Mouse (Mus musculus) intestine, embryonic 15.5 days (tissue): Measurements from ENCODE around the gene Nefh. TPM values are rescaled to one million over a fixed set of nuclear protein-coding genes. Genes with fewer than 3 reads are reported as not detected.

Experiments
- ATAC-seq: fragments of 200-750 bp; cut with Nextera tagmentation; 2 replicates; pipeline ENCODE4 v1.8.0; 2017; ENCODE audit warnings: moderate TSS enrichment, moderate library complexity
- H3K27ac ChIP-seq: fragments of 300-500 bp; sonication (generic); 2 replicates; pipeline ENCODE4 v1.5.1; 2015; ENCODE audit warnings: mild to moderate bottlenecking, inconsistent platforms
- H3K27me3 ChIP-seq: fragments of 300-500 bp; sonication (generic); replicated peaks from 2 replicates; pipeline ENCODE4 v1.6.1; 2015; ENCODE audit warnings: inconsistent platforms
- H3K36me3 ChIP-seq: fragments of 300-500 bp; sonication (generic); 2 replicates; pipeline ENCODE4 v1.6.1; 2015; ENCODE audit warnings: inconsistent platforms
- H3K4me1 ChIP-seq: fragments of 300-500 bp; sonication (generic); replicated peaks from 2 replicates; pipeline ENCODE4 v1.6.1; 2015; ENCODE audit warnings: inconsistent platforms
- H3K4me2 ChIP-seq: fragments of 300-500 bp; sonication (generic); replicated peaks from 2 replicates; pipeline ENCODE4 v1.6.1; 2015; ENCODE audit warnings: mild to moderate bottlenecking, inconsistent platforms
- H3K4me3 ChIP-seq: fragments of 300-500 bp; sonication (generic); replicated peaks from 2 replicates; pipeline ENCODE4 v1.5.1; 2015; ENCODE audit warnings: inconsistent platforms
- H3K9ac ChIP-seq: fragments of 300-500 bp; sonication (generic); 2 replicates; pipeline ENCODE4 v1.6.1; 2015; ENCODE audit warnings: inconsistent platforms
- H3K9me3 ChIP-seq: fragments of 300-500 bp; sonication (generic); 2 replicates; pipeline ENCODE4 v1.6.1; 2016; ENCODE audit warnings: inconsistent platforms
- WGBS: fragments of 180-500 bp; shearing (Covaris S2); methylation state at CpG from one replicate; pipeline ENCODE4 v1.1.7; 2015; 5-methylcytosine and 5-hydroxymethylcytosine counted together
- polyA plus RNA-seq: library from polyadenylated mRNA; unstranded; fragments of >200 nt; fragmentation: Nextera tagmentation; extraction: Ambion mirVana; gene quantifications from 2 replicates; pipeline ENCODE4 v1.2.1, GENCODE M21; 2015

Gene Nefh
- polyA plus RNA-seq, 1 experiment from 2014 or later, result 0.58 TPM

DNA sequence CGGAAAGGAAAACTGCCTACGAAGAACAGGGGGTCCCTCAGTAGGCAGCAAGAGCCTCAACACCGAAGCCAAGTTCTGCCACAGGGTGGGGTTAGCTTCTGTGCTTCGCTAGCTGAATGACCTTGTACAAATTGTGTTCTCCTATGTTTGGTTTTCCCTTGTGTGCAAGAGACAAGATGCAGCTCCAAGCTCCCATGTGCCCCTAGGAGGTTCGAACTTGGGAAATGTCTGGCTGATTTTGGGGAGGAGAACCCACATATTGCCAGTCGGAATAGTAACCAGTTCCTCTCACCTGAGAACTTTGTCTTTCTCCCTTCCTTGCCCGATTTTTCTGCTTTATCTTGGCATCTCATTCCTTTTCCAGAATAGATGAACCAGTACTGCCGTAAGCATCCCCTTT is 928 bp upstream of the Nefh start:
- WGBS, result 34% methylated on average over 8 of the region's 8 CpGs
- H3K27ac ChIP-seq, result no peak overlapping the region
- H3K9me3 ChIP-seq, result no peaks in the 10 kb centered on the region
- peak overlapping the region; percentile 27; the same call in 1 of the 2 replicates for H3K4me2 ChIP-seq
- no peak for ATAC-seq
- no peak overlapping the region for H3K9ac ChIP-seq
- H3K4me3 ChIP-seq, result no peak overlapping the region
- peaks cover 13% of the 10 kb centered on the region for H3K4me1 ChIP-seq
- H3K27me3 ChIP-seq, result peaks cover 75% of the 10 kb centered on the region
- H3K36me3 ChIP-seq, result no peaks in the 10 kb centered on the region

GRCm38 (mm10) chr11:4946947-4947812 is 684 bp downstream of the Nefh start:
- H3K4me1 ChIP-seq, result peaks cover 13% of the 10 kb centered on the region
- H3K36me3 ChIP-seq, result no peaks in the 10 kb centered on the region
- under 1% methylated on average over 106 of the region's 120 CpGs for WGBS
- peak overlapping the region; percentile 46 for H3K4me3 ChIP-seq
- no peak overlapping the region for H3K27ac ChIP-seq
- ATAC-seq, result peak; percentile 86
- H3K9me3 ChIP-seq, result no peaks in the 10 kb centered on the region
- peaks cover 61% of the 10 kb centered on the region for H3K27me3 ChIP-seq
- H3K4me2 ChIP-seq, result peak overlapping the region; percentile 94
- no peak overlapping the region; the same call in 1 of the 2 replicates for H3K9ac ChIP-seq

DNA sequence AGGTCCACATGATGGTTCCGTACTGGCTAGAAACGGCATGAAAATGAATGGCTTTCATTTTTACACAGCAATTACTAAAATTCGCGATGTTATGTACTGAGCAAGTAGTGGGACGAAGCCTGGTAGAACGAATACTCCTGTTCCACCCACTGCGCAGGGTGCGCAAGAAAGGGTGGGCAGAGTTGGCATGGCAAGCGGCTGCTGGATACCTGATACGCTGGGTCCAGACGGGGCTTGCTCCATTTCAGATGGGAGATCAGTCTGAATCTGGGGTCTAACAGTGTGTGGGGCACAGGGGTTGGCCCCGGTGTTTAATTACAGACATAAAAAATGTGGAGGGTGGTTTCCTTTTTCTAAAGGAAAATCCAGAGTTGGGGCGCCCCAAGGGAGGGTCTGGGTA is 1.3 kb downstream of the Nefh start:
- Histone ChIP-seq H3K9ac (no peak overlapping the region), H3K4me1 (peaks cover 13% of the 10 kb centered on the region), H3K9me3 (no peaks in the 10 kb centered on the region), H3K36me3 (no peaks in the 10 kb centered on the region), H3K27ac (no peak overlapping the region), H3K27me3 (peaks cover 56% of the 10 kb centered on the region), H3K4me3 (peak overlapping the region; percentile 46), H3K4me2 (peak overlapping the region; percentile 94)
- 48% methylated on average over 13 of the region's 13 CpGs for WGBS
- no peak for ATAC-seq

- no peaks in the 10 kb centered on the region for H3K27me3 ChIP-seq
- ATAC-seq, result no peak
- H3K9ac ChIP-seq, result no peak overlapping the region
- no peaks in the 10 kb centered on the region for H3K36me3 ChIP-seq
- no peak overlapping the region for H3K4me2 ChIP-seq
- no peaks in the 10 kb centered on the region for H3K9me3 ChIP-seq
- 79% methylated on average over 5 of the region's 5 CpGs for WGBS
- H3K4me1 ChIP-seq, result no peaks in the 10 kb centered on the region; the same call in 1 of the 2 replicates
- H3K27ac ChIP-seq, result no peak overlapping the region
- H3K4me3 ChIP-seq, result no peak overlapping the region
Measured at GRCm38 (mm10) chr11:4936243-4936642, 11.6 kb downstream of the Nefh start.

DNA sequence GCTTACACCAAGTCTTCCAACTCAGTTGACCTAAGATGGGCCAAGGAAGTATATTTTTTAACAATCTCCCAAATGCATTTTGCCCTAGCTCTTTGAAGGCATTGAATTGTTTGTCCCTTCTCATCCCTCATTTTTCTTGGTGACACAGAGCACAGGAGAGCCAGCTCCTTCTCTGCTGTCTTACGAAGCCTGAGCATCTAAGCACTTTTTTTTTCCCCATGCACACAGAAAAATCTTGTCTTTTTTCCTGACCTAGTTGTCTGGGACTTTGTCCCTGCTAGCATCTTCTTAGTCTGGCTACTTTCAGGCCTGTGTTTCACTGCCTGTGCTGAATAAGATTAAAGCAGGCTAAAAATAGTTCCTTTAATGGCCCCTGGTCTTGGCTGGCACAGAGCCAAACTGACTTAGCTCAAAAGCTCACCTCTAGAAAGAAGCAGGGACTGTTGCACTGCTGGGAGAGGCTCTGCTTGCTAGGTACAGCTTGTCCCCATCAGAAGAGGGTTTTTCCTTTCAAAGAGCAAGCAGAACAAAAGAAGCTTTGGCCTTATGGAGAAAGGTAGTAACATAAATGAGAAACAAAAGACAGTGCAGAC is 16.8 kb downstream of the Nefh start:
- peaks cover 10% of the 10 kb centered on the region for H3K4me1 ChIP-seq
- no peaks in the 10 kb centered on the region for H3K9me3 ChIP-seq
- no peak overlapping the region for H3K27ac ChIP-seq
- H3K9ac ChIP-seq, result no peak overlapping the region
- no peaks in the 10 kb centered on the region for H3K27me3 ChIP-seq
- H3K4me2 ChIP-seq, result no peak overlapping the region
- H3K4me3 ChIP-seq, result no peak overlapping the region
- H3K36me3 ChIP-seq, result no peaks in the 10 kb centered on the region; the same call in 1 of the 2 replicates
- peak; percentile 77 for ATAC-seq
- 28% methylated on average over 1 of the region's 1 CpGs for WGBS

- Histone ChIP-seq H3K36me3 (peaks cover 9% of the 10 kb centered on the region; the same call in 1 of the 2 replicates), H3K4me3 (no peak overlapping the region), H3K9me3 (no peaks in the 10 kb centered on the region), H3K27me3 (no peaks in the 10 kb centered on the region), H3K4me1 (peaks cover 10% of the 10 kb centered on the region), H3K4me2 (no peak overlapping the region), H3K9ac (no peak overlapping the region), H3K27ac (no peak overlapping the region)
- ATAC-seq, result no peak
- 84% methylated on average over 3 of the region's 3 CpGs for WGBS
Measured at GRCm38 (mm10) chr11:4927224-4927623, 20.6 kb downstream of the Nefh start.

DNA sequence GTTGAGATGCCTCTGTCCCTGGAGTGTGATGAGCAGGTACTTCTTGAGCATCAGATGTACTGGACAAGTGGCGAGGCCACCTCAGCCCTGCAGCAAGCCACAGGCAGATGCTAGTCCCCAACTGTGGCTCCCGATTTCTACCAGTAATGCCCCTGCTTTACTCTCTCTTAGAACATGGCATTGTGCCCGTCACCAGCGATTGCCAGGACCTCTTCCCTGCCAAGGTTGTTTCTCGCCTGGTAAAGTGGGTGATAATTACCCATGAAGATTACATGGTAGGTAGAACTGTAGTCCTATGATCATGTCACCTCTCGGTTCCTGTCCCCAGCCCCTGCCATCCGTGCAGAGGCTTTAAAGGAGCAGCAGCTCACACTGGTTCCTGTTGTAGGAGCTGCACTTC is 26.1 kb downstream of the Nefh start:
- WGBS, result 88% methylated on average over 7 of the region's 7 CpGs
- Histone ChIP-seq H3K27me3 (no peaks in the 10 kb centered on the region), H3K4me3 (no peak overlapping the region), H3K9me3 (no peaks in the 10 kb centered on the region), H3K4me2 (no peak overlapping the region), H3K4me1 (no peaks in the 10 kb centered on the region), H3K36me3 (peaks cover 27% of the 10 kb centered on the region), H3K9ac (no peak overlapping the region), H3K27ac (no peak overlapping the region)
- ATAC-seq, result no peak

DNA sequence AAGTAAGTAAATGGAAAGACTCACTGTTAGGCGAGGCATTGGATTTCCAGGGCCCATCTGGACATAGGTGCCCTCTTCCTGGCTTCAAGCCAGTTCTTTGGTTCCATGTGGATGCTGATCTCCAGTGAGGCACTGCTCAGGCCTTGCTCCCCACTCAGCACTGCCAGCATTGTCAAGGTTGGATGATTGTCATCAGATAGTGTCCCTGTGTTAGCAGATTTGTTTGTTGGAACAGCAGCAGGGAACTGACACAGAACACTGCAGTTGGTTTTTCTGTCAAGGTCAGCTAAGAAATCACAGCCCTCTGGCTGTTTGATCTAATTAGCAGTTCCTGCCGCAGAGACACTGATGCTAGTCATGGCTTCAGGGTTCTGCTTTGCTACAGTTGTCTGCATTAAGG is 26.6 kb downstream of the Nefh start:
- no peaks in the 10 kb centered on the region for H3K9me3 ChIP-seq
- no peak overlapping the region for H3K4me3 ChIP-seq
- no peak overlapping the region for H3K4me2 ChIP-seq
- H3K4me1 ChIP-seq, result no peaks in the 10 kb centered on the region
- H3K9ac ChIP-seq, result no peak overlapping the region
- no peak overlapping the region for H3K27ac ChIP-seq
- WGBS, result 80% methylated on average over 2 of the region's 2 CpGs
- no peaks in the 10 kb centered on the region for H3K27me3 ChIP-seq
- ATAC-seq, result no peak
- peaks cover 27% of the 10 kb centered on the region for H3K36me3 ChIP-seq

DNA sequence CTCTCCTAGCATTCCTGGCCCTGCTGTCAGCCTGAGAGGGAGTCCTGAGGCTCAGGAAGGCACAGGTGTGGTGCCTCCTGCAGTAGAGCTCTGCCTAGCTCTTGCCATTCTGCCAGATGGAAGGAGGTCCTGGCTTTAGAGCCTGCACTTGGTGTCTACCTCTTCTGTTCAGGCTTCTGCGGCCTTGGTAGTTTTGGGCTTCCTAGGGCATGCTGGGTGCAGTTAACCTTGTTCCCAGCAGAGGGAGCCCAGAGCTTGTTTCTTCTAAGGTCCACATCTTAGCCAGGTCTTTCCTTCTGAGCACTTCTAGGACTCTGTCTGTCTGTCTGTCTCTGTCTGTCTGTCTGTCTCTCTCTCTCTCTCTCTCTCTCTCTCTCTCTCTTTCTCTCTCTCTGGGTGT is 31.8 kb downstream of the Nefh start:
- H3K9me3 ChIP-seq, result no peaks in the 10 kb centered on the region
- H3K36me3 ChIP-seq, result peaks cover 27% of the 10 kb centered on the region
- no peak overlapping the region for H3K4me2 ChIP-seq
- WGBS, result 40% methylated on average over 1 of the region's 1 CpGs
- H3K9ac ChIP-seq, result no peak overlapping the region
- H3K4me1 ChIP-seq, result no peaks in the 10 kb centered on the region
- H3K27ac ChIP-seq, result no peak overlapping the region
- no peak overlapping the region for H3K4me3 ChIP-seq
- ATAC-seq, result no peak
- no peaks in the 10 kb centered on the region for H3K27me3 ChIP-seq

- Histone ChIP-seq H3K4me2 (no peak overlapping the region), H3K9ac (no peak overlapping the region), H3K36me3 (peaks cover 36% of the 10 kb centered on the region), H3K4me3 (no peak overlapping the region), H3K4me1 (no peaks in the 10 kb centered on the region), H3K27me3 (no peaks in the 10 kb centered on the region), H3K27ac (no peak overlapping the region), H3K9me3 (no peaks in the 10 kb centered on the region)
- no peak for ATAC-seq
- WGBS, result 93% methylated on average over 6 of the region's 6 CpGs
Measured at GRCm38 (mm10) chr11:4906231-4906630, 41.6 kb downstream of the Nefh start.

DNA sequence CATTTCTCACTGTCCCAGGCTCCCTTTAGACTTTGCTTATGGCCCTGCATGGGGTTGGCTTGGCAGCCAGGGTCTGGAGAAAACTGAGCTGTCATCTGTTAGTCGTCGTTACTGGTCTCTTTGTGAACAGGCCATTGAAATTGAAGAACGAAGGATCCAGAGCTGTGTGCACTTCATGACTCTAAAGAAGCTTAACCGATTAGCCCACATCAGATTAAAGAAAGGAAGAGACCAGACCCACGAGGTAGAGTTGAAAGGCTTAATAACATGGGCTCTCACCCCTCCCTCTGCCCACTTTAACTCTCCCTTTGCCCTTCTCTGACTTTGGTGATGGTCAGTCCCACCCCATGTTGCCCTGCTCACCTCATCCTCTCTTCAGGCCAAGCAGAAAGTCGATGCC is 45.9 kb downstream of the Nefh start:
- H3K27me3 ChIP-seq, result no peaks in the 10 kb centered on the region
- no peak overlapping the region for H3K4me3 ChIP-seq
- H3K36me3 ChIP-seq, result peaks cover 35% of the 10 kb centered on the region
- 84% methylated on average over 6 of the region's 6 CpGs for WGBS
- no peak for ATAC-seq
- no peaks in the 10 kb centered on the region for H3K9me3 ChIP-seq
- no peak overlapping the region for H3K9ac ChIP-seq
- no peaks in the 10 kb centered on the region for H3K4me1 ChIP-seq
- H3K4me2 ChIP-seq, result no peak overlapping the region
- no peak overlapping the region for H3K27ac ChIP-seq

- ATAC-seq, result no peak
- 66% methylated on average over 5 of the region's 5 CpGs for WGBS
- H3K4me1 ChIP-seq, result peaks cover 4% of the 10 kb centered on the region; the same call in 1 of the 2 replicates
- peaks cover 30% of the 10 kb centered on the region for H3K36me3 ChIP-seq
- no peak overlapping the region for H3K9ac ChIP-seq
- no peaks in the 10 kb centered on the region for H3K27me3 ChIP-seq
- no peak overlapping the region for H3K4me2 ChIP-seq
- H3K9me3 ChIP-seq, result no peaks in the 10 kb centered on the region
- H3K27ac ChIP-seq, result no peak overlapping the region
- H3K4me3 ChIP-seq, result no peak overlapping the region
Measured at GRCm38 (mm10) chr11:4900437-4900836, 47.4 kb downstream of the Nefh start.
